Mouse (Mus musculus) embryo, embryonic 10 days (tissue): ENCODE data around the gene Glipr1l3.
"Not testable (repeated sequence)": the region's sequence is repeated elsewhere in the genome, so short reads cannot be mapped to it uniquely, and the experiment has no call there.

Source experiments
- DNase-seq: peaks from one replicate; pipeline ENCODE4 v3.0.0-alpha.2; 2015; ENCODE audit warnings: low spot score

Gene Glipr1l3

GRCm38 (mm10) chr10:112159882-112160560, at the start of gene Glipr1l3:
Gene Glipr1l3 (minus strand): TSS chr10:112160327.
- peak; percentile 97 for DNase-seq

GRCm38 (mm10) chr10:112203463-112203862, 43.3 kb upstream of the Glipr1l3 start:
- peak; percentile 64 for DNase-seq

GRCm38 (mm10) chr10:112193919-112194318, 33.8 kb upstream of the Glipr1l3 start:
- DNase-seq = not testable (repeated sequence)

- DNase-seq = not testable (repeated sequence)
Observed at GRCm38 (mm10) chr10:112177027-112177426, 16.9 kb upstream of the Glipr1l3 start.

DNA sequence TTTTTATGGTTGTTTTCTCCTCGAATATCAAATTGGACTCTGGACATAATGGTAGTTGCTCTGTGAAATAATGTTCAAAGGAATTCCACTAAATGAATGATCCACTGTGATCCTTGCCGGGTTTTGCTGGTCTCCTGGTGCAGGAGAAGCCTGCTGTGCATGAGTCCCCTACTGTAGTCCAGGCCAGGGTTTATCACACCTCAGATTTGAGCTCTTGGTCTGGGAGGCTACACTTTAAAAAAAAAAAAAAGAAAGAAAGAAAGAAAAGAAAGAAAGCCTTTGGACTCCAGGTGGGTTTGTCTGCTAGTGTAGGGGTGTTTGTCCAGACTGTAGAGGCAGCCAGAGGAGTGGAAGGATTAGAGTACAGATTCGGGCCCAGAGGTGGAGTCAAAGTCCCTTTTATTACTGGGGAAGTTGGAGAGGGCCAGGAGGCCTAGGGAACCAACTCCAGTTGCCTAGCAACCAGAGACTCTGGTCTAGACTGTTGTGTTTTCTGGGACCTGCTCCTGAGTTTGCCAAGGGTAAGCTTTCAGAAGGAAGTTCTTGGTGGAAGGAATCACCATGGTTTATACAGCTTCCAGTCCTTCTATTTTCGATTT, 3.1 kb upstream of the Glipr1l3 start, which contains the start of gene Caps2:
Gene Caps2 (plus strand): TSS at position 454 of the 599 bp plus-strand sequence.
- peak; percentile 82 for DNase-seq

- no peak for DNase-seq
Observed at GRCm38 (mm10) chr10:112139834-112140233, 20.3 kb downstream of the Glipr1l3 start.

DNA sequence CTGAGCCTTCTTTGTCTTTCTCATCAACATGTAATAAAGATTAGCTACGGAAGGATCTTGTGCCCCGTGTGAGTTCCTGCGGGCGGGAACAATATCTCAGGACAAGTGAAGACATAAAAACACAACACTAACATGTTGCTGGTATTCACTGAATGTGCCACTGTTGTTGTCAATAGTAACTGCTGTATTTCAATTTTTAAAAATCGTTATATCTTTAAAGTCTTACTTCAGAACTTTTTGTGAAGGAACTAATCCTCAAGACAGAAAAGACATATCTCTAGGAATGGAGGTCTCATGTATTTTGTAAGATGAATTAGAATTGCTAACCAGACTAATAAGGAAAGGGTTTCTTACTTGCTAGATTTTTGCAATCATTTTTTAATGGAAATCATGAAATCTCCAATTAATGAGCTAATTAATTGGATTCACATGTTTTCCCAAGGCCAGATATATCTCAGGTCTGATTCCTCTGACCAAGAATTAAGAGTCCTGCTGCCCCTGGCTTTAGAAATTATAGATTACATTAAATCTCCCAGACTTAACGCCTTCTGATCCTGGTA, 21.2 kb downstream of the Glipr1l3 start:
- no peak for DNase-seq

GRCm38 (mm10) chr10:112138050-112138870, 21.9 kb downstream of the Glipr1l3 start:
- DNase-seq = peak; percentile 85

- no peak for DNase-seq
Observed at GRCm38 (mm10) chr10:112132194-112132593, 27.9 kb downstream of the Glipr1l3 start.

- DNase-seq = not testable (repeated sequence)
Observed at GRCm38 (mm10) chr10:112127682-112128230, 32.4 kb downstream of the Glipr1l3 start.

GRCm38 (mm10) chr10:112125090-112125489, 35.0 kb downstream of the Glipr1l3 start:
- not testable (repeated sequence) for DNase-seq

DNA sequence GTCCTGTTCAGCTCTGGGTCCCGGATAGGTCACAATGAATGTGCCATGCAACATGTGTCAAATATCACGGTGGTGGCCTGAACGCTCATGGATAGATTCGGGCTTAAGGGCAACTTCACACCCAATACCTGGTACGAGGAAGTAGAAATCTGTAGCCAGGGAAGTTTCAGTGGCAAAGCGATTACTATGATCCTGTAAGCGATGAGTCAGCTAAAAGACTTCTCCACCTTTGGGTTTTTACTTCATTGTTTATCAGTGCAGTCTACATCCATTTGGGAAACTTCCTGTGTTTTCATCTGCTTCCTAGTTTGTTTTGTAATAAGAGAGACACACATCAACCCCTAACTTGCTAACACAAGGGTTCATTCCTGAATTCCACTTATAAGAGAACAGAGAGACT, 49.7 kb downstream of the Glipr1l3 start:
- DNase-seq = no peak

GRCm38 (mm10) chr10:112105785-112106184, 54.3 kb downstream of the Glipr1l3 start:
- DNase-seq = peak; percentile 75
